Mouse (Mus musculus): ENCODE data around the gene Numa1.

Numa1 gene

DNA sequence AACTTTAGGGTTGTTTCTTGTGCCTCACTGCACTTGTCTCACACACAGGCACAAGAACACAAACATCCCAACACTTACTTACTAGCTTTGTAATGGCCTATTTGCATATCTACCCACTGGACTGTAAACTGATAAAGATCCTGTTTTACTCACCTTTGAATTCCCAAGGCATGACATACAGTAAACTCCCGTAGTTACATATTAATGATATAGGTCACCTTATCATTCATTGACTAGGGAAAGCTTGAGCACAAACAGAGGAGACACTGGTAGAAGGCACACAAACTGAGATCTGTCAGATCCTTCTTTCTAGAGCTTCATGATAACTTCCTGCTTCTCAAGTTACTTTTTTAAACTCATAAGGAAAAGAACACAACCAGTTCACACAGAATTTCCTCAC lies 128.3 kb downstream of the Numa1 start:
- DNase-seq = no peak

DNA sequence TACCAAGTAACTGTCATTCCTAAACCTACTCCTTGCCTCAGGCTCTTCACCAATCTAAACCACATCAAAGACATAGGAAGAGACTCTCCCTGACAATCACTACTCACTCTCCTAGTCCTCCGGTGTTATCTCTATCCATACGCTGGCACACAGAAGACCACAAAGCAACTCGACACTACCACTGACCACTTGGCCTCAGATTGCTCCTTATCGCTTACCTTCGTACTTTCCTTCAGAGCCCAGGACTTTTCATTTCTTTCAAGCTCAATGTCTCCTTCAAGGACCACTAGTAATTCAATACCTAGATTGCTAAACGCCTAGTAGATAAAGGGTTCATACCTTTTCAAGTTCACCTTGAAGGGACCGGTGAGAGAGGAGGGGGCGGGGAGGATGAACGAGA lies 130.0 kb downstream of the Numa1 start:
- DNase-seq = no peak
